Mouse (Mus musculus) gastrocnemius, adult 18-20 months (tissue): ENCODE measurements around the gene Daxx. TPM values are rescaled to one million over a fixed set of nuclear protein-coding genes. Genes with fewer than 3 reads are reported as not detected.
"Not testable (repeated sequence)": the region's sequence is repeated elsewhere in the genome, so short reads cannot be mapped to it uniquely, and the experiment has no call there.

Experiments
- DNase-seq: peaks from one replicate; pipeline ENCODE4 v3.0.0; 2021; ENCODE audit warnings: low spot score
- long read RNA-seq, 2 experiments: library from polyadenylated mRNA; stranded (forward); transcript quantifications; one replicate each; pipeline ENCODE4 v2.0.0; 2021
- total RNA-seq, 2 experiments: library from RNA; stranded (reverse); gene quantifications; 2 replicates each; pipeline ENCODE4 v1.2.3; 2021

Daxx gene
- total RNA-seq: 10 to 100 TPM; 12.0 to 13.7 TPM
- long read RNA-seq, experiment 1, transcript Daxx-201 (8 exons, 2,581 nt): major isoform, 13 of 16 reads
- long read RNA-seq, experiment 1, partial matches to known transcripts: 0 of 16 reads
- long read RNA-seq, experiment 1, other reads (novel, unspliced or antisense): 3 of 16 reads
- long read RNA-seq, experiment 2, partial matches to known transcripts: 0 of 5 reads
- long read RNA-seq, experiment 2, other reads (novel, unspliced or antisense): 1 of 5 reads

DNA sequence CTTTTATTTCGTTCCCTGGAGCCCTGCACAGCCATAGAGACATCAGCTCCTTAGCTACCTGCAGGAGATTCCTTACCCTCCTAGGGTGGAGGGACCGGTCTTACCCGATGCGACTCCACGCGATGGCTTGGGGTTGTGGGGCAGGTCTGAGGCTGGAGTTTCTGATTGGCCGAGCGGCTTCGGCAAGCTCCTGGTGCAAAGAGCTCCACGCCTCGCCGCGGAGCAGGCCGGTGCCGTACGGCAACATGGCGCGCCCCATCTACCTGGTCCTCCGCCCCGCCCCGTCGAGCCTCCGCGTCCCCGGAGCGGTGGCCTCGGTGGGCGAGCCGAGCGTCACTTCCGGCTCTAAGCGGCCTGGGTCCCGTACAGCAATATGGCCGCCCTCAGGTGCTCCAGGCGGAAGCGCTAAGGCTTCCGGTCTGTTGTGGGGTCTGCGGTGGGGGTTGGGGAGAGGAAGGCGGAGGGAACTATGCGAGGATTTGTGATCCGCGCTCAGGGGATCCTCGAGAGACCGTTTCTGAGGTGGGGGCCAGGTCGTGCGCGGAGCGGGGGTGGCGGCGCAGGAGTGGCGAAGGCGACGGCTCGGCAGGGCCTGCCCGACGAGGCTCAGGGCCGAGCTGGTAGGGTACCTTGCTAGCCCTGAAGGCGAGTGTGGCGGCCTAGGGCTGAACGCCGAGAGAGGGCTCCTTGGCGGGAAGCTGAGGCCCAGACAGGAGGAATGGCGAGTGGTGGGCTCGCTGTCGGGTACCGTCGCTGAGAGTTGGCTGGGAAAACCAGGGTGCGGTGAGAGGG is at the start of gene Daxx:
Gene Daxx (plus strand): TSS at position 338 of the 792 bp plus-strand sequence.
- peak; percentile 98 for DNase-seq

DNA sequence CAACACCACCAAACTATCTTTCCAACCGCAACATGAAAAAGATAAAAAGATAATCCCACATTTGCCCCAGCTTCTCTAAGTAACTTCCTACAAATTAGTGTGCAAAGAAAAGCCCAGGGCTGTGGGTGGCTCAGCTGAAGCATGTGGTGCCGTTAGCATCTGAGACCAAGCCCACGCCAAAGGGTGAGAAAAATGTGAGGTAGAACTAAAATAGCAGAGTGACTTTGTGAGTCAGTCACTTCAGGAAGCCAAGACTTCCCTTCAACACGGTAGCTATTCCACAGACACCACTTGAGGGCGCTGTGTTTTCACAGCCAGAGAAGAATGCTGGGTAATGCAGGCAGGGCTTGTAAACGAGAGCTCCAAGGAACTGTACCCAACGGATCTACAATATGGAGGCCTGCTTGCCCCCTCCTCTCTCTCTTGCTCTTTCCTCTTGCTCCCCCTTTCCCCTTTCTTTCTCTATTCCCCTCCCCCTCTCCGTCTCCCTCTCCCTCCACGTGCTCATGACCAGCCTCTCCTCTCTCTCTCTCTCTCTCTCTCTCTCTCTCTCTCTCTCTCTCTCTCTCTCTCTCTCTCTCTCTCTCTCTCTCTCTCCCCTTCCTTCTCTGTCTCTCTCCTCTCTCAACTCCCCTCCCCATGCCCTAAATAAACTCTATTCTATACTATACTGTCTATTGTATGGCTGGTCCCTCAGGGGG is 43.7 kb upstream of the Daxx start:
- peak; percentile 42 for DNase-seq

DNA sequence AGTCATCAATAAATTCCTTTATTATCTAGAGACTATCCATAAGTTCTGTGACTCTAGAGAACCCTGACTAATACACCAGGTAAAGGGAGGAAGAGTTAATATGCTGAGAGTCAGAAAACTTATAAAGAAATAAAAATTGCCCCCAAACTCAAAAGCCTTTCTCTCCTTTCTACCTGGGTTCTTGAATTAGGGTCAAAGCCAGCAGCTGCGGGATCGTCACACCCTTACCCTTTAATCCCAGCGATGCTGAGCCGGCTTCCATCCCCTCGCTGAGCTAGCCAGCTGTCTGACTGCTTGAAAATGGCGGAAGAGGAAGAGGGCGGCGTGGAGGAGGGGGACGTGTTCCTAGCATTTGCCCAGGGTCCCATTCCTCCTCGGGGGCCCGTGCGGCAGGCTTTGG is 35.7 kb upstream of the Daxx start, which contains the start of gene Gm7029:
Gene Gm7029 (plus strand): TSS at position 301 of the 400 bp plus-strand sequence.
- not testable (repeated sequence) for DNase-seq

DNA sequence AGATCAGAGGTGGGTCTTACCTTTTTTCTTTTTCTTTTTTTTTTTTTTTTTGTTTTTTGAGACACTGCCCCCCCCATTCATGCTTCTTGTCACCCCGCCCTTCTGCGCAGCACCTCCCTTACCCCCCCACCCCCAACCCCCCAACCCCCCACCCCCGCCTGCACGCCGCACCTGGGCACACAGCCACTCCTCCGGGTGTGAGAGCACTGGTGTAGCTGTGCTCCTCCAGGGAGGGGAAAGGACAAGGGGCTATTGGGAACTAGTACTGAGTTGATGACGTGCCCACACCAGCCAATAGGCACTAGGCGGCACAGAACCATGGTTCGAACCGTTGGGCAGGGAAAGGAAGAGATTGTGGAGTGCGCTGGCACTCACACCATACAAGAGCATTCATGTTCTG is 34.8 kb upstream of the Daxx start:
- DNase-seq: no peak

DNA sequence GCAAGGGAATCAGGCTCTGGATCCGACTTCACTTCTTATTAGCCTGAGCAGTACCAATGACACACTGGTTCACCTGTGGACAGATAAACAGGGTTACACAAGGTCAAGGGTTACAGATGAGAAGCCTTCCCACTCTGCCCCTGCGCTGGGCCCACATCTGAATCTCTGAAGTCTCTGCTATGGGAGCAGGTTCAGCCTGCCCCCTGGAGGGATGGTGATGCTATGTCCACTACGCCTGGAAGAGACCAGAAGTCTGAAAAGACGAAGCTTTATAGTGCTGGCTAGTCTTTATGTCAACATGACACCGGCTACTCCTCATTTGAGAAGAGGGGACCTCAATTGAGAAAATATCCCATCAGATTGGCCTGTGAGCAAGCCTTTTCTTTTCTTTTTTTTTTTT is 33.4 kb upstream of the Daxx start:
- DNase-seq: not testable (repeated sequence)

DNA sequence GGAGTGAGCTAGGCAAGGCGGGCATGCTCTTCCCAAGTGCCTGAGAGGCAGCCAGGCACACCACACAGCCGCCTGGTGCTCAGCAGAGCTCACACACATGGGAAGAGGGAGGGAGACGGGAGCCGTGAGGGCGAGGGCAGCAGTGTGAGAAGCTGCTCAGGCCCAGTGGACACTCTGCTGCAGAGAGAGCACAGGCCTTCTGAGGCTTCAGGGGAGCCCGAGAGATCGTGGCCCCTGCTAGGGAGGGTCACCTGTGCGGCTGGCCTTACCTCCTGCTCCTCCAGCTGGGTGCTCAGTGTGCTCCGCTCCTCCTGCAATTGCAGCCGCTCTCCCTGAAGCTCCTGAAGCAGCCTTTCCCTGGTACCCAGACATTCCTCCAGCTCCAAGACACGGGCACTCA is 24.9 kb upstream of the Daxx start:
- DNase-seq: not testable (repeated sequence)

DNA sequence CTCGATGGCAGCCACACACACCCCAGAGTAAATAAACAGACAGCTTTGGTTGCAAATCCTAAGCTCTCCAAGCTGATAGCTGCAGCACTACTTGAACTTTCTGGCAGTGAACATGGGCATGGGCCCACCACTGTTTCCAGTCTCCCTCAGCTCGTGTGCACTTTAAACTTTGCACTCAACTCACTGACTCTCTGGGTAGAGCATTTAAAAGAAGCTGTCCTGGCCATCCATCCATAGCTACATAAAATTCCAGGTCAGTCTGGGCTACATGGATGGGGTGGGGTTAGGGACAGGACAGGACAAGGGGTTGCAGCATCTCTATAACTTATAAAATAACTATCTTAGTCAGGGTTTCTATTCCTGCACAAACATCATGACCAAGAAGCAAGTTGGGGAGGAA is 21.4 kb upstream of the Daxx start:
- DNase-seq: not testable (repeated sequence)

DNA sequence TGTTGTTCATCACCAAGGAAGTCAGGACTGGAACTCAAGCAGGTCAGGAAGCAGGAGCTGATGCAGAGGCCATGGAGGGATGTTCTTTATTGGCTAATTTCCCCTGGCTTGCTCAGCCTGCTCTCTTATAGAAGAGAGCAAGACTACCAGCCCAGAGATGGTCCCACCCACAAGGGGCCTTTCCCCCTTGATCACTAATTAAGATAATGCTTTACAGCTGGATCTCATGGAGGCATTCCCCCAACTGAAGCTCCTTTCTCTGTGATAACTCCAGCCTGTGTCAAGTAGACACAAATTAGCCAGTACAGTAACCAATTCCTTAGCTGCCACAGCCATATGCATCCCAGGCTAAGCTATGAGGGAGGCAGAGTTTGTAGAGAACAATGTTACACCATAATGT is 21.0 kb upstream of the Daxx start:
- not testable (repeated sequence) for DNase-seq

DNA sequence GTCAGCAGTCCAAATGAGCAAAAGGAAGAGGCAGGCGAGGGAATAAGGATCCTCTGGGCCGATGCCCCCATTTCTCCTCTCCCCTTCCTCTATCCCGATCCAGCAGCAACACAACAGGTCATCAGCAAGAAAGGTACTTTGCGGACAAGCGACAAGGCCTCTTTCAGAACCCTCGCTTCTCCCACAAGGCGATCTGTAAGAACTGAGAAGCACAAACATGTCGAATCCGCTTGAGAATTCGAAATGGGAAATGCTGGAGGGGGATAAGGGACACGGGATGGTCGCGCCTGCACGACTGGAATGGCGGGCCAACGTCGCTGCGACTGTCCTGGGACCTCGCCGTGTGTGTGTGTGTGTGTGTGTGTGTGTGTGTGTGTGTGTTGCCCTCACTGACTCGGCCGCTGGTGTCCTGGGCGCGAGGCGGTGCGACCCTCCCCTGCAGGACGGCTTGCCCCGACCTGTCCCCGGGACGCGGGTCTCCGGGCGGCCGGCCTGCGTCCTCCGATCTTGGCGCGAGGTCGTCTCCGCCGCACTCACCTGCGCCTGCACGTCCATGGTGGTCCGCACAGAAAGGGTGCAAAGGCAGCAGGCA is 19.2 kb upstream of the Daxx start:
- not testable (repeated sequence) for DNase-seq

DNA sequence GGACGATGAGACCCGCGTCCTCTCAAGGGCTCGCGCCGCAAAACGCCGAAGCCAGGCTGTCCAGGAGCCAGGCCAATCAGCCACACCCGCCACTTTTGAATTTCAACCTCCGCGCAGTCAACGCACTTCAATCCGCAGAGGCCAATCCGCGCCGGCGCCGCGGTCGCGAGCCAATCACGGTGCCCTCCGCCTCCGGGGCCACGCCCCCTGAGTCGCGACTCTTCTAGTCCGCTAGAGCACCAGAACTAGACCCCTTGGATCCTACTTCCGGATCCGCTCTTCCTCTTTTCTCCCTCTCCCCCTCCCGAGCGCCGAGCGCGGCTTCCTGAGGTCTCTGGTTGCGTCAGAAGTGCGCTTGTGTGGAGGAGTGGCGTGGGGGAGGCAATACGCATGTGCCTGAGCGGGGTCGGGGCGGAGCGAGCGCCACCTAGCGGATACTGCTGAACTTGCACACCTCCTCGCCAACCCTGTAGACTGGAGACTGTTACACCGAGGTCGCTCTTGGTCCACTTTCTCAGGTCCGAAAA is 18.6 kb upstream of the Daxx start, which contains the start of gene Kifc1:
Gene Kifc1 (minus strand): TSS at position 129 of the 527 bp plus-strand sequence.
- peak; percentile 99 for DNase-seq

DNA sequence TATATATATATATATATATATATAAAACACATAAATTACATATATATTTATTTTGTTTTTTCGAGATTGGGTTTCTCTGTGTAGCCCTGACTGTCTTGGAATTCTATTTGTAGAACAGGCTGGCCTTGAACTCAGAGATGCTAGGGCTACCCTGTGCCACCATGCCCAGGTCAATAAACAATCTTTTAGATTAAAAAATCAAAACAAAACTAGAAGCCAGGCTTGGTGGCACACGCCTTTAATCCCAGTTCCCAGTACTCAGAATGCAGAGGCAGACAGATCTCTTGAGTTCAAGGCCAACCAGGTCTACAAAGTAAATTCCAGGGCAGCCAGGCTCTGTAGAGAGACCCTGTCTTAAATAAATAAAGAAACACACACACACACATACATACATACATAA is 17.9 kb upstream of the Daxx start:
- DNase-seq: no peak

DNA sequence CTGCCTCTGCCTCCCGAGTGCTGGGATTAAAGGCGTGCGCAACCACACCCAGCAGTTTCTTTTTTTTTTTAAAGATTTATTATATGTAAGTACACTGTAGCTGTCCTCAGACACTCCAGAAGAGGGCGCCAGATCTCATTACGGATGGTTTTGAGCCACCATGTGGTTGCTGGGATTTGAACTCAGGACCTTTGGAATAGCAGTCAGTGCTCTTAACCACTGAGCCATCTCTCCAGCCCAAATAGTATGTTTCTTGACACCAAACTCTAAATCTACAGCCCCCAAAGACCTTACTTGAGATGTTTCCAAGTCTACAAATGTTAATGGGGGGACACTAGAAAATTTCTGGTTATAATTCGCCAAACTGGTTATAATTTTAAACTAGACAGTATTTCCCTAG is 17.3 kb upstream of the Daxx start:
- not testable (repeated sequence) for DNase-seq

DNA sequence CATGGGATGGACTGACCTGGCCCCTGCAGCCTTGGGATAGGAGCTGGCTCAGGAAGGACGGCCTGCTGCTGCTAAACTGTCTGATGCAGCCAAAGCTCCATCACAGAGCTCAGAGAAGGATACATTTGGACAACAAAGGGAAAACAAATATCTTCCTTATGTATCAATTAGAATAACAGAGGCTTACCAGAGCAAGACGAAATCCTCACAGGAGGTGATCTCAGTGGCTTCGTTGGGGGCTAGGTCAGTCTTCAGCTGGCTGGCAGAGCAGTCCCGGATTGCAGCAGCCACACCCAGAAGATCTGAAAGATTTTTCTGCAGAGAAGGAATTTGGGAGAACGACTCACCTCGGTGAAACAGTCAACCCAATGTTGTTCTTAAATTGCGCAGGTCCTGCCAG is 16.8 kb upstream of the Daxx start:
- no peak for DNase-seq

DNA sequence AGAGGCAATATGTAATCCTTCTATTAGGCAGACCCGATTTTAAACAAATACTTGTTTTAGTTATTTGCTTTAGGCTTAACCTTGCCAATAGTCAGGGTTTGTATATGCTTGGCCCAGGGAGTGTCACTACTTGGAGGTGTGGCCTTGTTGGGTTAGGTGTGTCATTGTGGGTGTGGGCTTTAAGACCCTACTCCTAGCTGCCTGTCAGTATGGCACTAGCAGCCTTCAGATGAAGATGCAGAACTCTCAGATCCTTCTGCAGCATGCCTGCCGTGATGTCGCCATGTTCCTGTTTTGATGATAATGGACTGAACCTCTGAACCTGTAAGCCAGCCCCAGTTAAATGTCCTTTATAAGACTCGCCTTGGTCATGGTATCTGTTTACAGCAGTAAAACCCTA is 16.2 kb upstream of the Daxx start:
- not testable (repeated sequence) for DNase-seq

DNA sequence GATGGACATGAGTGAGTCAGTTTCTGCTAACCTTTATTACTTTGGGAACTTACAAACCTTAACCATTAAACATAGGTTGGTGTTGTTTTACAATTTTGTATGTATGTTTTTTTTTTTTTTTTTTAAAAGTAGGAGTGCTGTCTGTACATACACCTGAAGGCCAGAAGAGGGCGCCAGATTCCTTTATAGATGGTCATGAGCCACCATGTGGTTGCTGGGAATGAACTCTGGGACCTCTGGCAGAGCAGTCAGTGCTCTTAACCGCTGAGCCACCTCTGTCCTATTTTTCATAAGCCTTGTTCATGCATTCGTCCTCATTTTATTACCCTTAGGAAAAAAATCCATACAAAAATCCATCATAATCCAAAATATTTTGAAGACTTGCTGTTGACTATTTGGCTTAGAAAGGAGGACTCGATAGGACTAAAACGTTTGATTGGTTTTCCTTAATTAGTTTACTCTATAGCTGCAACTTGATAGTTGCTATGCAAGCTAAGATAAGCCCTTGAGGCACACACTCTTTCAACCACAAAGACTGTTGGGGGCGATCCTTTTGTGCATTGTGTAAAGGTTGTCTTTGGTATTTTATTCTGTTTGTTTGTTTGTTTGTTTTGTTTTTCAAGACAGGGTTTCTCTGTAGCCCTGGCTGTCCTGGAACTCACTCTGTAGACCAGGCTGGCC is 12.0 kb upstream of the Daxx start:
- no peak for DNase-seq

DNA sequence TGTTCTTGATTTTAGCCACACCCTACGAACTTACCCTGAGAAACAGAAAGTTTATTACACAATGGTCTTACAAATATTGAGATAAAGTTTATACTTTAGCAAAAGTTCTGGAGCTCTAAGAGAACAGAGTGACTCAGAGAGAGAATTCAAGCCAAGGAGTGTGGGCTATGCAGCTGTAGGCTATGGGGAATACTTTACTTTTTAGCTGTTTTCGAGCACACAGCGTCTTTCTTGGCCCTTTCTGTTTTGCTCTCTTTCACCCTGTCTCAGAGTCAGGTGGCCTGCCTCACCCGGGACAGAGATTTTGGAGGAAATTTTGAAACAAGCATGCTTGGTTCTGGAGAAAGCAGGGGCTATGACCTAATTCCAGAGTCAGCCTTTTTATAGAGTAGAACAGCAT is 11.0 kb upstream of the Daxx start:
- not testable (repeated sequence) for DNase-seq

DNA sequence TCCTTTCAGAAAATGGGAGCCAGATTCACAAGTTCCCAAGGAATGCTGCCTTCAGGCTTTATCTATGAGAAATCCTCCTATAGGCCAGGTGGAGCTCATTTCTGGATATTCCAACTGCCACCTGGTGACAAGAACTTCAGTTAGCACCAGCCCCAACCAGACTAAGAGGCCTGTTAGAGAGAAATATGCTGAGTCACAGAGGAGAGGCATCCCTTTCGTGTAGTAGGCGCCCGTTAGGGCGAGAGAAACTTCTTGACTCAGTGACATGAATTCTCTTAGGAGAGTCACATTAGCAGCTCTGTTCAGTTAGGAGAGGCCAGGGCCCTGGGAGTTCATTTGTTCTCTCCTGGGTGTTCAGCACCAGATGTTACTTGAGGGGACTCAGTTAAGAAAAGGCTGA is 9.6 kb upstream of the Daxx start:
- no peak for DNase-seq

DNA sequence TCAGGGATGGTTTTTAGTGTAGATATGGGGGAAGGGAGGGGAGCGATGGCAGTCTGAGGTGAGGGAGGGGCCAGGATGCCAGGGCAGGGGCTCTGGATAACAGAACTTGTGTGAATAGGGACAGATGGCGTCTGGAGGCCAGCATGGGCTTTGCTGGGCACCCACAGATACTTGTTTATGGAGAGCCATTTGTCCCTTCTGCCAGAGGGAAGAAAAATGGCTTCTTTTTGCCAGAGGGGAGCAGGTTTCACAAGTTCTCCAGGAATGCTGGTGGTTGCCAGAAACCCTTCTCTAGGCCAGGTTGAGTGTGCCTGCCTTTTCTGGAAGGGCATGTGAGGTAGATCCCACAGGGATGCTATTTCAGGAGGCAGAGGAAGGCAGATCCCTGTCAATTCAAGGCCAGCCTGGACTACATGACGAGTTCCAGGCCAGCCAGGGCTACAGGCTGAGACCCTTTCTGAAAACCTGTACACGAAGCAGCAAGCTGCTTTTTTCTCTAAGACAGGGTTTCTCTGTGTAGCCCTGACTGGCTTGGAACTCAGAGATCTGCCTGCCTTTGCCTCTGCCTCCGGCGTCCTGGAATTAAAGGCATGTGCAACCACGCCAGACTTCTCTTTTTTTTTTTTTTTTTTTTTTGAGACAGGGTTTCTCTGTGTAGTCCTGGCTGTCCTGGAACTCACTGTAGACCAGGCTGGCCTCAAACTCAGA is 8.8 kb upstream of the Daxx start:
- DNase-seq: no peak

DNA sequence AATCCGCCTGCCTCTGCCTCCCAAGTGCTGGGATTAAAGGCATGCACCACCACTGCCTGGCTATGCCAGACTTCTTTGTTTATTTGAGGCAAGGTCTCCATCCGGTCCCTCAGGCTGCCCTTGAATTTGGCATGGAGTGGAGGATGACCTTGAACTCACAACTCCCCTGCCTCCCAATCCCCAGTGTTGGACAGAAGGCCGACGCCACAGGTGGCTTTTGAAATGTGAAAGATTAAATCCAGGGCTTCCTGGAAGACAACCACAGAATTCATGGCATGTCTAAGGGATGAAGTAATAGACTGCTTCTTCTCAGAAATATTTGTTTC is 8.3 kb upstream of the Daxx start:
- DNase-seq: no peak

DNA sequence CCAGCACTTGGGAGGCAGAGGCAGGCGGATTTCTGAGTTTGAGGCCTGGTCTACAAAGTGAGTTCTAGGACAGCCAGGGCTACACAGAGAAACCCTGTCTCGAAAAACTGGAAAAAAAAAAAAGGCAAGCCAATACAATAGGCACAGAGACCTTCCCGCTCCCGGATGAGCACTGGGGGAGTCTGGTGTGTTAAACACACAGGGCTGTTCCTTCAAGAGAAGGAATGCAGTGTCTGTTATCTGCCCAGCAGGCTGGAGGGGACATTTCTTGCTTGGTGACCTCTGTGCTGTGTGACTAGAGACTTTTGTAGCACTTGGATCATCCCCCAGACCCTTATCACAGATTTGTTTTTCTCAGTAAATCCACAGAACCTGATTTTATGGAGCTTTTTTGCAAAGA is 7.6 kb upstream of the Daxx start:
- DNase-seq: no peak

DNA sequence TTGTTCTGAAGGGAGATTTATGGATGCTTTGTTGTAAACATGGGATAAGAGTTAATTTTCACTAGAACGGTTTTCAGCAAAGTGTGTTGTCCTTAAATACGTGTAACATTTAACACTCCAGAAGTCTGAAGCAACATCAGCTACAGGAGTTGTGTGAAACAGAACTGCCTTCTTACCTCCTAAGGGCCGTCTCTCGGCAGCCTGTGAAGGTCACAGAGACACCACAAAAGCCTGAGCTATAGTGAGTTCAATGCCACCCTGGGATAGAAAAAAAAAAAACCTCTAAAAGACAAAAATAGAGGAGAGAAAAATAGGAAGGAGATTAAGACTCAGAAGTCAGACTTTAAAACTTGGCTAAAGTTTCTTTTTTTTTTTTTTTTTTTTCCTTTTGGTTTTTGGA is 7.1 kb upstream of the Daxx start:
- no peak for DNase-seq
